Mouse (Mus musculus) cerebellum, postnatal 10 days (tissue): ENCODE results near the gene Ptpru.

Experiments used
- DNase-seq, 2 experiments: peaks; one replicate each; pipeline ENCODE4 v3.0.0; 2021; ENCODE audit warnings: mixed read lengths in 2 of 2

Gene Ptpru

GRCm38 (mm10) chr4:131778616-131779275 is 59.3 kb downstream of the Ptpru start:
- peak; percentile 45 to 61 for DNase-seq

DNA sequence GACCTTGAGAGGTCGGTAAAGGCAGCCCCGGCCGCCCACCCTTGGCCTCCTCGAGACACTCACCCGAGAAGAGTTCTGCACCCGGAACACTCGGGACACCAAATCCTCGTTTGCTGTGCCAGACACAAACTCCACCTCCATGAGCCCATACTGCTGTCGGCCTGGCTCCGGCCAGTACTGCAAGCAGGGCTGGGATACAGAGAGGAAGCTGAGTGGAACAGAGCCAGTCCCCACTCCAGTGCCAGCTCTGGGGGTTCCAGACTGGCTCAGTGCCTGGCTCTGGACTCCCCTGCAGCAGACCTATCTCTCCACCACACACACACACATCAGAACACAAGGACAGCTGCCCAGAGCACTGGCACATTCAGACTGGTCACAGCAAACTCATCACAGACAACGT is 66.7 kb downstream of the Ptpru start:
- peak; percentile 87 to 93 for DNase-seq

GRCm38 (mm10) chr4:131763911-131764310 is 74.2 kb downstream of the Ptpru start:
- no peak for DNase-seq

DNA sequence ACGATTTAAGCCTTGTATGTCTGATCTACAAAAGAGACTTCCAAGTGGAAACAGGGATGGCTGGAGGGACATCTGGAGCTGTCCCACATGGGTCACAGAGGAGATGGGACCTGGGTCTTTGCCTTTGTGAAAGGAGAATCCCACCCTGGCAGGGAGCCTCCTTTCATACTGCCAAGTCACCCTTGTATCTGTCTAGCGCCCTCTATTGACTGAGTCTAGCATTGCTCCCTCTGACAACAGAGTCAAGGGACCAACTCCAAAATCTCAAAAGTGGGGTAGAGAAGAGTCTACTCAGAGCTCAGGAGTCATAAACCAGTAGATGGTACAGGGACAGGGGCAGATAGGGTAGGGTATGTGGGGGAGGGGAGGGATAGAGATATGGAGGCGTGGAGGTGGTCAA is 74.6 kb downstream of the Ptpru start:
- DNase-seq = peak; percentile 54 to 65

DNA sequence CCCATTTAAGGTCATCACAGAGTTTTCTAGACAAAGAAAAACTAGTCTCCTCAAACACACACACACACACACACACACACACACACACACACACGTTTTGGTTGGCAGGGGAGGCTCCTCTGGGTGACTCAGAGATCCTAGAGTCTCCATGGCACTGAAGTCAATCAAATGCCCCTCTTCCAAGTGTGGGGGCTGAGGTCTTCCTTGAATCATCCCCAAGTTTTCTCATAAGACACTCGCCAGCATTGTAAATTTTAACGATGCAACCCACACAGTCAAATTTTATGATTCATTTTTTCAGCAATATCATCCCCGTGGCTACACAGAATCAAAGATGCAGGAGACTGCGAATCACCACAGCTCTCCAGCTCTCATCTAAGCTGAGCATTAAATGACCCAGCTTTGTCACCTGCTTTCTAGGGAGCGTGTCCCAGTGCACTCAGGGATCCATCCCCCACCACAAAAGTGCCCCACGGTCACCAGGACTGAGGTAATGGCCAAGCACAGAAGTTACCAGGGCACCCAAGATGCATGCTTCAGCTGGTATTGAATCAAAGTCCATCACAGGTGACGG is 75.8 kb downstream of the Ptpru start:
- no peak for DNase-seq

GRCm38 (mm10) chr4:131752204-131752837 is 85.8 kb downstream of the Ptpru start:
- peak; percentile 61 to 80 for DNase-seq

DNA sequence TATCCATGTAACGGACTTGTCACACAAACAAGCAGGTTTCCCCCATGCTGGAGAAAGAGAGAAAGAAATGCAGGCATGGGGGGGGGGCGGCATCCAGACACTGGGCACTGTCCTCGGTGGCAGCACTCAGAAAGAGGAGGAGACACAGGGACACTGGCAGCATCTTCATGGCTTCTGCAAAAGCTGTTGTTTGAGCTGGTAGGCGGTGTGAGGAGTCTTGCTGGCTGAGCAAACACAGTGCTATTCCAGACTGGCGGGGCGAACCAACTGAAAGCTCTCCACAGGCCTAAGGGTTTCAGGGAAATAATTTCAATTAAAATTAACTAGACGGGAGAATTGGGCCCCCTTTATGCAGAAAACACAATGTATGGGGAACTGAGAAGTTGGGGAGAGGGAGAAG is 86.5 kb downstream of the Ptpru start:
- no peak for DNase-seq

GRCm38 (mm10) chr4:131749802-131750201 is 88.3 kb downstream of the Ptpru start:
- DNase-seq = no peak

DNA sequence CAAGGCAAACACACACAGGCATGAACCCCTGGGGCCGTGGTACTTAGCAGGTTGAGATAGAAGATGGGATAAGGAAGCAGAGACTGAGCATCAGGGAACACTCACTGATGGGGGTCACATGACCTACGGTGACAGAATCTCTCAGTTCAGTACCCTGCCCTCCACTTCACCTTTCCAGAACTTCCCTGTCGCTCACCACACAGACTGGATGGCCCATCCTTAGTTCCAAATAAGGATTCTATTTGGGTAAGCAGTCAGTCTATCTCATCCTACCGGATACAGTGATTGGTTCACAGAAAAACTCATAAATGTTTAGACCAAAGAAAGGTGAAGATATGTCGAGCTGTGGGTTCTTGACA is 93.4 kb downstream of the Ptpru start:
- DNase-seq = no peak

DNA sequence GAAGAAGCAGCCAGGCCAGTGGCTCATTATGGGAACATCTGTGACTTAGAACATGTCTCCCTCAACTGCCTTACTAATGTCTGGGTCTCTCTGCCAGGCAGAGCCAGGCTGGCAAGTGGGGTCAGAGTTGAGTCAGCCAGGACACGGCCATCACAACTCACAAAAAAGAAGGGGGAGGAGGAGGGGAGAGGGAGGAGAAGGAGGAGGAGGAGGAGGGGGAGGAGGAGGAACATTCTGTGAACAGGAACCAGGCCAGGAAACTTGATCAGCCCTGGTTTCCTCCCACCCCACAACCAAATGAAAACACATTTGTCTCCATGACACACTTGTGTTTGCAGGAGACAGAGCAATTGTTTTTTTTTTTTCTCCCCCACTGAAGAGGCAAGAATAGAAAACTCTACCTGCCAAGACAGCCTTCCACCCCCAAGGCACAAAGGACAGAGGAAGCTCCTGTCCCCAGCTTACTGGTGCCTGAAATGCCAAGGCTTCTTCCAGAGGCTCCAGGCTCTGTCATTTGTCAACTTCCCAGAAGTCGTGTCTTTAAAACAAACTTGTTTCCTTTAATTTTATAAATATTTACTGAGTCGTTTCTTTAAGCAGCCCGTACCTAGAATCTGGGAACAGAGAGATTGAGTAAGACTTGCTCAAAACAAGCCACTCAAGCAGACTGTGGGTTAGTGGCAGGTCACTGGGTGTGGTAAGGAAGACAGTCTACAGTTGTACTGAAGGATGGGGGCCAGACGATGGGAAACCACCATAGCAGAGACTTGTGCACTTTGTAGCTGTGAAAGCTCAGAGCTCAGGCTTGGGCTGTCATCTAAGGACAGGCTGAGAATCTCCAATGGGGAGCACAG is 94.0 kb downstream of the Ptpru start:
- DNase-seq = no peak

DNA sequence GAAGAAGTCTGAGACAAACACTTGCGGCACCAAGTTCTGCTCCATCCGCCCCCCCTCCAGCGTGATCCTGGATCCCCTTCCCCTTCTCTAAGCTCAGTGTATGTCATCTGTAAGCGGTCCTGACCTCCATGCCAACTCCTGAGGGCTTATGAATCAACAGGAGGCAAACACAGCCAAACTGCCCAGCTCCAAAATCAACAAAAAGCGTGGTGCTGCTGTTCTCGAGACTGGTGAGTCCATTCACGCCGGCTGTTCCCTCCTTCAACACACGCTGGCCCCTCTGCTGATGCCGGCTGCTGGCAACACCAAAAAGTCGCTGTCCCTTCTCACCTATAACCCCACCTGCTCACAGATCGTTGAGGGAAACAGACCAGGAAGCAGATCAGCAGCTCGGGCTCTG is 95.1 kb downstream of the Ptpru start:
- DNase-seq = no peak

DNA sequence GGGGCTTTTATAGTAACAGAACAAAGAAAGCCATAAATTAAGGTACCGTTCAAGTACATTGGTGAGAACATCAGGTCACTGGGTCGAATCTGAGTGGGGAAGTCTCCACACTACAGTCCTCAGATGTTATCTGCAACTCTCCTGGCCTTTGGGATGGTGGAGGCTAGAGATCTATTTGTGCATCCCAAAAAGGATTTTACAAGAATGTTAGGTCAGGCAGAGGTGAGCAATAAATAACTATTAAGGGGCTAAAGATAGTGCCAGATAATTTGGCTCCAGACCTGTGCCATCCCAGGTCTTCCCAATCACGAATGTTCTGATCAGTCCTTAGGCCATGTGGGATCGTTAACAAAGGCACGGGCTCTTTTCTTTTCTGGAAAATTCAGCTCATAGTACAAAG is 97.5 kb downstream of the Ptpru start:
- DNase-seq = no peak

- no peak for DNase-seq
Measured at GRCm38 (mm10) chr4:131728628-131729027, 109.5 kb downstream of the Ptpru start.

DNA sequence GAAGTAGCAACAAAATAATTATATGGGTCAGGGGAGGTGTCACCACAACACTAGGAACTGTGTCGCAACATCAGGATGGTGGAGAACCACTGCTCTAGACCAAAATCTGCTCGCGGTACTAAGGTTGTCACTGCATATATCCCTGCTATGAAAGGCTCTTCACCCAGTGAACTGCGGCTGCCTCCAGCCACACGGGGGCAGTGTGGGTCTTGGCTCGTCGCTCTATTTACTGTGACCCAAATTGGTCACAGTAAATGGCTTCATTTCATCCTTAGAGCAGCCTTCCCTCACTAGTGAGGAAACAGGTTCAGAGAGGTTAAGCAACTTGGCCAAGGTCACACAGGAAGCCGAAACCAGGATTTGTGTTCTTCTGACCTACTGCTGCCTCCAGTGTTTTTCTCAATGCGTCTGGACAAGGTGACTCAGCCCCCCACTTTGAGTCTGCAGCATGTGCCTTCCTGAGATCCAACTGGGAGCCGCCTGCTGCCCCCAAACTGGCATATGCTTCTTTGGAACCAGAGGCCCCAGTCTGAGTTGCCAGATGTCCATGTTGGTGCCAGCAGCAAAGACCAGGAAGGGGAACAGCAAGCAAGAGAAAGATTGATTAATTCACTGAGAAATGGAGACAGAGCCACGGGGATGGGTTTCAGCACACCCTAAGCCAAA is 114.5 kb downstream of the Ptpru start:
- peak; percentile 89 to 91 for DNase-seq

DNA sequence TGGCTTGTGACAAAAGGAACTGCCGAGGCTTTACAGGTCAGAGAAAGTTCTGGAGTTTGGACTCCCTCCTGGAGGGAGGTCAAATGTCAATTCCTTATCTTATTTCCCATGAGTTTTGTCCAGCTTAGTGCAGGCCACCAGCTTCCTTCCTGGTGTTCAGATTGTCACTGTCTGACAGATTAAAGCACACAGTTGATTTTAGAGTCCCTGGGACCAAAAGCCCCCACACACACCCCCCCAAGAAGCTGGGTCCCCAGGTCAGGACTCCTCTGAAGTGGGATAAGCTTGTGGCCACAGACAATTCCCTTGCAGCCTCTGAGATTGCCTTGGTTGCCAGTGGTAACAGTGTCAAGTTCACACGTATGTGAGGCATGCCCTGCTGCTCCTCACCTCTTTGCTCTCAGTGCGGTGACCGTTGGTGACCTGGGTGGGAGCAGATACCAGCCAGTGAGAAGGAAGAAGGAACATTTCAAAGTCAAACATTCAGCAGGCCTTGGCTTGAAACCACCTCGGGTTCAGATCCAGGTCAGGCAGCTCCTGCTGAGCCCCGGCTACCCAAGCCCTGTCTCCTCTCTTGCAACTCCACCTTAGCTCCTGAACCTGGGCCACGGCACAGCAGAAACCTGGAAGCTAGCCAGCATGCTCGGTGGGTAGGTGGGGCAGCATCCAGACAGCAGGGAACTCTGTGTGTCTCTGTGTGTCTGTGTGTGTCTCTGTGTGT is 115.8 kb downstream of the Ptpru start:
- DNase-seq = peak; percentile 71 to 83

GRCm38 (mm10) chr4:131719151-131719550 is 118.9 kb downstream of the Ptpru start:
- DNase-seq = peak; percentile 64 to 73
